Mouse (Mus musculus) 3134 (cell line): ENCODE results near the gene Zbtb38.

ENCODE experiments used
- DNase-seq: peaks from one replicate; pipeline ENCODE4 v3.0.0-alpha.2; 2011; ENCODE audit warnings: low spot score; ENCODE audit not compliant: insufficient read length; ENCODE audit errors: extremely low read depth

Zbtb38 gene

DNA sequence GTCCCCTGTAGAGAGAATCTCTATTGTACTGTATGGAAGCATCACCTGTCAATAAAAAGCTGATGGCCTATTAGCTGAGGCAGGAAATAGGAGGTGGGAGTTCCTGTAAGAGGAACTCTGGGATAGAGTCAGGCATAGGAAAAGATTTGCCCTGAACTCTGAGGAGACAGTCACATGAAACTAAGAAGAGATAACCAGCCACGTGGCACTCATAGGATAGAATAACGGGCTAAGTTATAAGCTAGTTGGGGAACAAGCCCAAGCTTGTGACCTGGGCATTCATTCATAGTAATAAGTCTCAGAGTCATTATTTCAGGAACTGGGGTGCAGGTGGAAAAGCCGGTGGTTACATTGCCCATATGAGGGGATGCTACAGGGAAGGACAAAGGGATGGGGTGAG, 10.4 kb upstream of the Zbtb38 start:
- no peak for DNase-seq

GRCm38 (mm10) chr9:96758749-96759597, 6.3 kb upstream of the Zbtb38 start:
- DNase-seq, result peak; percentile 72

GRCm38 (mm10) chr9:96756638-96757435, 4.2 kb upstream of the Zbtb38 start:
- no peak for DNase-seq

GRCm38 (mm10) chr9:96755761-96756160, 3.1 kb upstream of the Zbtb38 start:
- DNase-seq, result no peak

GRCm38 (mm10) chr9:96754625-96754969, 2.0 kb upstream of the Zbtb38 start:
- DNase-seq, result no peak

DNA sequence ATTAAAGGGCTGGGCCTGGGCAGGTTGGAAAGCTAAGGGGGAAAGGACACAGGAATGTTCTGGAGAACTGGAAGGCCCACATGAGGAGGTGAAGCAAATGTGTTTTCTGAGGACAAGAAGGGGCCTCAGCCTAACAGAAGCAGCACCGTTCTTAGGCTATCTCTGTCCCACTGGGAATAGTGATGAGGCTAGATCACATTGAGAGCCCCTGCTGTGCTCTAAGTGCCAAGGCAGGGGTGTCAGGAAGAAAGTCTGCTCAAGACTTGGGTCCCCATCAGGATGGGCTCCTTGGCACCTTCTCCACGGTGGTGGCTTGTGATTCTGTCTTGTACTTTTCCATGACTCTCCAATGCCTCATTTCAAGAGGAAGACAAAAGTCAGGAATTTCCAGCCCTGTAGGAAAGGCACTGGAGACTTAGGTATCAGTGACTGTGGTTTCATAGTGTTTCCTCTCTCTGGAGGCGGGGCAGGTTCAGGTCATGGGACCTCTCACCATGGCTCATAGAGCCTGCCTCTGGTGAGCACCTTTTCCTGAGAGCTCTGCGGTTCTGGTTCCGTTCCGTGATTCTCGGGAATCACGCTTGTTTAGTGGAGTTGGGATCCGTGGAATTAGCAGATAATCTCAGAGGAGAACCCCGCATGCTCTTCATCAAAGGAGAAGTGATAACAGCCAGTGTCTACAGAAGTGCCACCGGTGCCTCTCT, 1.4 kb upstream of the Zbtb38 start:
- DNase-seq, result peak; percentile 23

DNA sequence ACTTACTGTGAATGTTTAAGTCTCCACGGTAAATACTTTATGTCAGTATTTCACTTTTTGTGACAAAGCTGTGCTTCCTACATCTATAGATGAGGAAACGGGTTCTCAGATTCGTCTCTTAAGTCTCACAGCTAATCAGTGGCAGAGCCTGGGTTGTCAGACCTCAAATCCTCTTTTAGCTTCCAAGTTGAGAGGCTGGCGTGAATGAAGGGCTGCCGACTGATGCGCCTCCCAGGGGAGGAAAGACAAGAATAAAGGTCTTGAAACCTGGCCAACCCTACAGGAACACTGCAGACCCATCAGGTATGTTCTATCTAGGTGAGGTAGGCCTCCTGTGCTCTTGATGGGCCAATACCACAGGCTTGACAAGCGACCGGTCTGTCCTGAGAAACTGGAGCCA, 761 bp upstream of the Zbtb38 start:
- DNase-seq, result no peak

GRCm38 (mm10) chr9:96751821-96752602, 619 bp downstream of the Zbtb38 start:
- DNase-seq, result no peak

GRCm38 (mm10) chr9:96750636-96751035, 2.0 kb downstream of the Zbtb38 start:
- no peak for DNase-seq

- no peak for DNase-seq
Measured at GRCm38 (mm10) chr9:96746527-96746926, 6.1 kb downstream of the Zbtb38 start.

DNA sequence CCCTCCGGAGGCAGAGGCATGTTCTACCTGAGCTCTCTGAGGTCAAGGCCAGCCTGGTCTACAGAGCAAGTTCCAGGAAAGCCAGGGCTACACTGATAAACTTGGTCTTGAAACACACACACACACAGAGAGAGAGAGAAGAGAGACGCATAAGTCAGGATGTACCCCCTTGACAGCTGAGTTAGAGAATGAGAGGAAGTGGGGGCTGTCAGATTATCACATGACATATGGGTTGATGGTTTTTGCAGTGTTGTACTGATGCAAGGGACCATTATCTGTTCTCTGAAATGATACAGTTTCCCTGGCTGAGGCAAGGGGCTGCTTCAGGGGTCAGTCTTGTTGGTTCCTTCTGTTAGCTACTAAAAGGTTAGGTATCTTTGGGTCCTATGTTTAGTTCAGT, 7.7 kb downstream of the Zbtb38 start:
- no peak for DNase-seq

GRCm38 (mm10) chr9:96741365-96742085, 11.1 kb downstream of the Zbtb38 start:
- no peak for DNase-seq

GRCm38 (mm10) chr9:96740712-96741364, 11.8 kb downstream of the Zbtb38 start:
- no peak for DNase-seq

GRCm38 (mm10) chr9:96739808-96740711, 12.6 kb downstream of the Zbtb38 start:
- no peak for DNase-seq

DNA sequence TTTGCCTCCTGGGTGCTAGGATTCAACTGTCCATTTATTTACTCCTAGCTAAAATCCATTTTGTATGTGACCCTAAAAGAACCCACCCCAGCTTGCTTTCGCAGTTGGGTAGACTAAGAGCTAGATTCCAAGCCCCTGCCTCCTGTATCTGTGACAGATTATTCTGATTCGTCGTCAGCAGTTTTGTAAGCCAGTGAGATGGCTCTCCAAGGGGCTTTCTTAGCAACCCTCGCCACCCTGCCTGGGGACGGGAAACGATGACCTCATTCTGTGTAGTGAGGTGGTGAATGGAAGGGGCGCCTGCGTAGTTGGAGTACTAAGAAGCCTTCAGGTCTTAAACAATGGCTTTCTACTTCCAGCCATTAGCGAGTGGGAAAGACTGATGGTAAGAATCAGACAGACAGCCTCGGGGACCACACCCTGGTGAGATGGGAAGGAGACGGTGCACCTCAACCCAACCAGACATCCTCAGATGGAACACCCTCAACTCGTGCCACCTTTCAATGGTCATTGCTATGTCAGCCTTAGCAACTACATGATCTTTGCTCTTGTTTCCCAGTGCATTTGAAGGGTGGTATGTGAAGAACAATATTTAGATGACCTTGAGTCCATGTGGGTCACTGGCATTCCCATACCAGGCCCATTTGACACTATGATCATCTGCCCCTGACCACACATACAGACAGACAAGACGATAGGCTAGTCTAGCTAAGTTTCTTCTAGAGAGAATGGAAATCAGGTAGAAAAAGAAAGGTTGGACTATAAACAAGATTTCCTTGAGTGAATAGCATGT, 13.9 kb downstream of the Zbtb38 start:
- DNase-seq, result no peak

GRCm38 (mm10) chr9:96735946-96736345, 16.7 kb downstream of the Zbtb38 start:
- DNase-seq, result no peak

GRCm38 (mm10) chr9:96733425-96733717, 19.3 kb downstream of the Zbtb38 start:
- no peak for DNase-seq
